Mouse (Mus musculus) erythroblast, embryonic 14.5 days (primary cell): ENCODE results near the gene Fkbp5. TPM values are rescaled to one million over a fixed set of nuclear protein-coding genes. Genes with fewer than 3 reads are reported as not detected.

Experiments
- H3K27me3 ChIP-seq: 2 replicates; pipeline ENCODE4 v1.6.1; 2012; ENCODE audit warnings: inconsistent platforms; ENCODE audit not compliant: control insufficient read depth
- H3K36me3 ChIP-seq: 2 replicates; pipeline ENCODE4 v1.6.1; 2012; ENCODE audit warnings: mild to moderate bottlenecking, inconsistent platforms; ENCODE audit not compliant: control insufficient read depth
- H3K4me1 ChIP-seq: 2 replicates; pipeline ENCODE4 v1.6.1; 2012; ENCODE audit warnings: inconsistent platforms; ENCODE audit not compliant: control insufficient read depth
- H3K4me3 ChIP-seq: replicated peaks from 2 replicates; pipeline ENCODE3; 2012; ENCODE audit warnings: moderate library complexity, mild to moderate bottlenecking, inconsistent platforms
- H3K9me3 ChIP-seq: 2 replicates; pipeline ENCODE4 v1.6.1; 2012; ENCODE audit warnings: low read length, inconsistent platforms, mixed read lengths; ENCODE audit not compliant: control insufficient read depth
- GATA1 ChIP-seq: IDR thresholded peaks from 2 replicates; pipeline ENCODE4 v1.6.1; 2012; ENCODE audit warnings: low read length, inconsistent platforms, mixed read lengths
- TAL1 ChIP-seq: IDR thresholded peaks from 3 replicates; pipeline ENCODE4 v1.6.1; 2012; ENCODE audit warnings: low read length, inconsistent platforms, mixed read lengths
- polyA plus RNA-seq: library from polyadenylated mRNA; stranded (reverse); fragments of >175 nt; gene quantifications from 2 replicates; pipeline ENCODE4 v1.2.3, GENCODE M21; 2012

Gene Fkbp5
- polyA plus RNA-seq, 1 experiment, result 0.32 TPM

DNA sequence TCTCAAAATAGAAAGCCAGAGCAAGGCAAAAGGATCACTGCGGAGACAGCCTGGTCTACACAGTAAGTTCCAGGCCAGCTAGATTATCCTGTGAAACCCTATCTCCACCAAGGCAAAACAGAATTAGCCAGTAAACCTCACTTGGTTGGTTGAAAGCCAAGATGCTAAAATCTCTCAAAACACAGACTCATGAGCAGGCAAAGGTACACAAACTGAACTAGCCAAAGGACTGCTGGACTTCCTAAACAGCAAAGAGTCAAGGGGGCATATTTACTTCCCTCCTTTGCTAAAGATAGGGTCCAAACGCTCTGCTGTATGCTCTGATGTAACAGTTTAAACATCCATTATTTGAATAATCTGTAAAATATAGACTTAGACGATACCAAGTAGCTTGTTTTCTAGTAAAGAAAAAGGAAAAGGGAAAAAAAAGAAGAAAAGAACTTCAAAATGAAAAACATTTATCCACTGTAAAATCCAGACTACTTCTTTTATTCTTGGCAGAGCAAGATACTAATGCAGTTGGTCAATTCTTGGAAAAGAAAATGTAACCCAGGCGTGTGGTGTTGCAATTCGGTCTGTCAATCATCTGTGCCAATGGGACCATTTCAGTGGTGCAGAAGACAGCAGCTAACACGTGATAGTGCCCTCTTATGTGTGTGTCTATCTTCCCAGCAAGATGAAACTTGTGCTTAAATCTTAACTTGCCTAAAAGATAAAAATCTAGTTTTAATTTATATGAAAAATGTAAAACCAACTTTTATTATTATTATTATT lies 78.8 kb downstream of the Fkbp5 start:
- Histone ChIP-seq H3K36me3 (peaks cover 7% of the 10 kb centered on the region; the same call in 1 of the 2 replicates), H3K4me3 (no peak overlapping the region), H3K27me3 (no peaks in the 10 kb centered on the region), H3K4me1 (no peaks in the 10 kb centered on the region), H3K9me3 (no peaks in the 10 kb centered on the region)
- TF ChIP-seq TAL1 (no peak), GATA1 (no peak)

DNA sequence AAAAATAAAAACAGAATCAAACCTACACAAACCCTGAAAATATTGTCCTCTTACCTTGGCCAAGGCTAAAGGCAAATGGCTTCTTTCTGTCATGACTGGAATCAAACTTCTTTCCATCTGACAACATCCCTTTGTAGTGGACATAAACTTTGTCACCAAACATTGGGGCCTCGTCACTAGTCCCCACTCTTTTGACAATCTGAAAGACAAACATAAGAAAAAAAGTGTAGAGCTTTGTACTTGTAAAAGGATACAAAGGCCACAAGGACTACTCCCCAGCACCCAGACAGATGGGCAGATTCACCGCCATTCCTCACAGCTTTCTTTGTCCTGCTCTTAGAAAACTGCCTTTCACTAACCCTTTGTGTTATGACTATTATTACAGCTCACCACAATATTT lies 79.4 kb downstream of the Fkbp5 start:
- Histone ChIP-seq H3K4me1 (no peaks in the 10 kb centered on the region), H3K9me3 (no peaks in the 10 kb centered on the region), H3K27me3 (no peaks in the 10 kb centered on the region), H3K36me3 (peaks cover 7% of the 10 kb centered on the region; the same call in 1 of the 2 replicates), H3K4me3 (no peak overlapping the region)
- TF ChIP-seq GATA1, result no peak
- no peak for TF ChIP-seq TAL1

DNA sequence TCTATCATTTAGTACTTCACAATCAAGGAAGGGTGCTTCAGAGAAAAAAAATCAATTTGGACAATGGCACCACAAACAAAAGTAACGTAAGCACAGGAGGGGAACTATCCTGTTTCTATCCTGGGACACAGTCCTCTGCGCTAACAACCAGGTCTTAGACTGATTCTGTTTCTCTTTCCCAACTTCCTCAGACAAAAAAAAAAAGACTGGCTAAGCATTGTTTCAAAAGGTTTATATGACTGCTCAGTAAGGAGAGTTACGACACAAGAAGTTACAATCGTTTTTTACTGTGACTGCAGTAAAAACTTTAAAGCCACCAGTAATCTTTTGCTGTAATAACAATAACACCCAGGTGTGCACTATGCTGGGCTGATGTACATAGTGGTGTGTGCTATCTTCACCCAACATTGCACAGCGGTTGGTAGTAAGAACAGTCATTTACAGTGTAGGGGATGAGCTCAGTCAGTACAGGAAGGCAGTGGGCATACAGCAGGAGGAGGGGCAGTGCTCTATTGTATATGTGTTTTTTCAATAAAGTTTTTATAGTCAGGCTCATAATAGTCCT lies 82.3 kb downstream of the Fkbp5 start:
- TF ChIP-seq TAL1 (no peak), GATA1 (no peak)
- H3K4me1 ChIP-seq, result no peaks in the 10 kb centered on the region
- no peak overlapping the region for H3K4me3 ChIP-seq
- H3K9me3 ChIP-seq, result no peaks in the 10 kb centered on the region
- no peaks in the 10 kb centered on the region for H3K27me3 ChIP-seq
- H3K36me3 ChIP-seq, result peaks cover 10% of the 10 kb centered on the region; the same call in 1 of the 2 replicates

DNA sequence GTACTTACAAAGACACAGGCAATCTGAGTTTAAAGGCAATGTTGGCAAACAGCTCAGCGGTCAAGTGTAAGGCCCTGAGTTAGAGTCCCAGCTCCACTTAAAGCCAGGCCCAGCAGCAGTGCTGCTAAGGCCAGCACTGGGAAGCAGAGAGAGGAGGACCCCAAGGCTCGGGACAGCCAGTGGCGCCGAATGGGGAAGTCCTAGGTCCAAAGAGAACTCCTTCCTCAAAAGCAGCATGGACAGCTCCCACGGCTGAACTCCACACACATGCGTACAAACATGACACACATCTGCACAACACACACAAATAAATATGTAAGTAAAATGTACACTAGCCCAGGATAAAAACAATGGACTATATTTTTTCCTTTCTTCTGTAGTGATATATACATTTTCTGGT lies 84.3 kb downstream of the Fkbp5 start:
- Histone ChIP-seq H3K4me3 (no peak overlapping the region), H3K4me1 (no peaks in the 10 kb centered on the region), H3K9me3 (no peaks in the 10 kb centered on the region), H3K36me3 (peaks cover 10% of the 10 kb centered on the region; the same call in 1 of the 2 replicates), H3K27me3 (no peaks in the 10 kb centered on the region)
- TF ChIP-seq TAL1 (no peak), GATA1 (no peak)

DNA sequence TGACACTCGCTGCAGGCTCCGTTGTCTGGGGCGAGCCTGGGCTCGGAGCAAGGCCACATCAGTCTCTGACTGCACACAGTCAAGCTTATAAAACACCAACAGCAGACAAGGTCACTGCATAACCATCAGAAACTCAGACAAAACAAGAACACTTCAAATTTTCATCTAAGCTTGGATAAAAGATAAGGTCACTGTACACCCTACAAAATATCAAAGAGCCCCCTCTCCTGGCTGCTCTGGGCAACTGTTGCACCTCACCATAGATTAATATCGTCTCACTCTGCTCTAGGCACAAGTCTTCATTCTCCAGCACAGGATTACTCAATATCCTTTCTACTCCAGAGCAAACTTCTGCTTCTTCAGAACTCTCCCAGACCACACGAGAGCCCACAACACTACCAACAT lies 85.4 kb downstream of the Fkbp5 start:
- Histone ChIP-seq H3K4me3 (no peak overlapping the region), H3K4me1 (no peaks in the 10 kb centered on the region), H3K27me3 (no peaks in the 10 kb centered on the region), H3K9me3 (no peaks in the 10 kb centered on the region), H3K36me3 (peaks cover 9% of the 10 kb centered on the region; the same call in 1 of the 2 replicates)
- TF ChIP-seq GATA1 (no peak), TAL1 (no peak)

DNA sequence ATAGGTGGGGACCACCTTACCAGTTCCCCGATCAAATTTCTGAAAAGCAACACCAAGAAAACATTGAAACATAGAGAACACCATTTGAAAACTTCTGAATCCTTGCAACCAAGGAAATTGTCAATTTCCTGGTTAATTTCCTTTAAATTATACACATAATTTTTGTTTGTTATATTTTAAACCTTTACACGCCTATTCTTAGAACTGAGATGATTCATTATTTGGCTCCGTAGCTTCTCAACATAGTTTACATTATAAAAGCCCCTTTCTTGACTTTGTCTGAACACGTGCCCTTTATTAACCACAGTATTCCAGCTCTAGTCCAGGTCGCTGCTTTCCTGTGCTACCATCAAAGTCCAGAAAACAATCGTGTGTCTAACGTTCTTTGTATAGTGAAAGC lies 86.3 kb downstream of the Fkbp5 start:
- Histone ChIP-seq H3K9me3 (no peaks in the 10 kb centered on the region), H3K4me1 (no peaks in the 10 kb centered on the region), H3K4me3 (no peak overlapping the region), H3K36me3 (peaks cover 10% of the 10 kb centered on the region; the same call in 1 of the 2 replicates), H3K27me3 (no peaks in the 10 kb centered on the region)
- no peak for TF ChIP-seq TAL1
- TF ChIP-seq GATA1, result no peak

DNA sequence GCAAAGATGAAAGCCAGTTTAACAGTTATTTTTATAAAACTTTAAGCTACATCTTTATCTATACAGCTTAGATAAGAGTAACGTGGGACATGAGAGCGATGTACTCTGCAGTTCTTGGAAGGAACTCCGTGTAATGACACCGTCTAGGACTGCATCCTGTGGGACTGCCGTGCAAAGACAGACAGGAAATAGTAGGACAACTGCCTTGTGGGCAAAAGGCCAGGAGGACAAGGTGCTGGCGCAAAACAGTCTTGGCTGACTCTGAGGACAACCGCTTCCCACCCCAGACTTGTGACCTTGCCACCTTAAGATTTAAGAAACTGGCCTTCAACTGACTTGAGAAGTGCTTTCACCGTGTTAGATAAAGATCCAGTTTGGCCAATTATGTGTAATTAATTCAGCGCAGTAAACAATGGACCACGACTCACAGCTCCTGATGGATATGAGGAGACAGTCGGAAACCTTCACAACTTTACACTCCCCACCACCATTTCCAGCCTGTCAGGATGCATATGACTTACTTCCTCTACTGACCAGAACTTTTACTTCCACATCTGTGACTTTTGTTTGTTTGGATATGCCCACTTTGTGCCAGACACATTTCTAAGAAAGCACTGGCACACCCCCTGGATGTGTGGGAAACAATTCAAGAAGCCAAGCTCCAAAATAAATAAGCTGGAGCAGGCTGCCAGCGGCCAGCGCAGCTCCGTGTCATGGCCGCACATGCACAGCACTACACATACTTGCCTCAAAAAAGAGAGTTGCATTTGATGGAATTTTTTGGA lies 88.7 kb downstream of the Fkbp5 start:
- Histone ChIP-seq H3K4me1 (no peaks in the 10 kb centered on the region), H3K27me3 (no peaks in the 10 kb centered on the region), H3K36me3 (peaks cover 14% of the 10 kb centered on the region; the same call in 1 of the 2 replicates), H3K4me3 (no peak overlapping the region), H3K9me3 (no peaks in the 10 kb centered on the region)
- TF ChIP-seq GATA1 (no peak), TAL1 (no peak)

DNA sequence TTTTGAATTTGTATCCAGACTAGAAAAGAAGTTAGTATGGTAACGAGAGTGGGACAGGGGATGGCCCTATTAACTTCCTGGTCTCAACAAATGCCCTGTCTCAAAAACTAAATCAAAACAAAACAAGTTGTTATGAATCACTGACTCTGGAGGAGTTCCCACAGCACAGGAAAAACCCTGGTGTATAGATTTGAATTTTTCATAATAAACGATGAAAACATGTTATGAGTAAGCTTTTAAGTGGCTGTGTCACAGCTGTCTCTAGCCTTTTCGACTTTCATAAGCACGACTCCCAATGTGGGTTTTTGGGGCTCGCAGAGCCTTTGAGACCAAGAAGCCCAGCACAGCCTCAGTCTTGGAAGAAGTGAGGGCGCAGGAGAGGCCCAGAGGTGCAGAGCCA lies 89.7 kb downstream of the Fkbp5 start:
- TF ChIP-seq GATA1 (no peak), TAL1 (no peak)
- H3K36me3 ChIP-seq, result peaks cover 14% of the 10 kb centered on the region; the same call in 1 of the 2 replicates
- H3K4me1 ChIP-seq, result no peaks in the 10 kb centered on the region

DNA sequence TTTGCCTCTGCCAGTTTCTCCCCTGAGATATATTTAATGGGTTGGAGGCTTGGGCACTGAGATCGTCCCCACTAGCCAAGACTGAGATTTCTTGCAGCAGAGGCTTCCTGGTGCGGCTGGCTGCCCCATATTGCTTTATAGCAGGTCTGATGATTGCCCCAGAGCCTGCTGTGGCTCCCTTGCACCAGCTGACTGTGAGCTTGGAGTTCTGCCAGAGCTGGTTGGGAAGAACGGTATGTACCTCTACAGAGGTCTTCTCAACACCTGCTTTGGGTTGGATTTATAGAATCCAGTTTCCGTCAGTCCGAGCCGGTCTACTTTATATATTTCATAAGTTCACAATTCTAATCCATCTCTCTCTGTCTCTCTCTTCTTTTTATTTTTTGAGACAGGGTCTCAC lies 93.0 kb downstream of the Fkbp5 start:
- no peaks in the 10 kb centered on the region for H3K9me3 ChIP-seq
- no peak overlapping the region for H3K4me3 ChIP-seq
- TF ChIP-seq TAL1 (no peak), GATA1 (no peak)
- no peaks in the 10 kb centered on the region for H3K4me1 ChIP-seq
- peaks cover 14% of the 10 kb centered on the region; the same call in 1 of the 2 replicates for H3K36me3 ChIP-seq
- H3K27me3 ChIP-seq, result no peaks in the 10 kb centered on the region

More for the DNA sequence above, 89.7 kb downstream of the Fkbp5 start:
- no peaks in the 10 kb centered on the region for H3K9me3 ChIP-seq
- H3K27me3 ChIP-seq, result no peaks in the 10 kb centered on the region
- H3K4me3 ChIP-seq, result no peak overlapping the region
